Mouse (Mus musculus): ENCODE results near the gene Ube2o. TPM values are rescaled to one million over a fixed set of nuclear protein-coding genes. Genes with fewer than 3 reads are reported as not detected.

The Ube2o gene
- total RNA-seq (2023), result 22.7 TPM

DNA sequence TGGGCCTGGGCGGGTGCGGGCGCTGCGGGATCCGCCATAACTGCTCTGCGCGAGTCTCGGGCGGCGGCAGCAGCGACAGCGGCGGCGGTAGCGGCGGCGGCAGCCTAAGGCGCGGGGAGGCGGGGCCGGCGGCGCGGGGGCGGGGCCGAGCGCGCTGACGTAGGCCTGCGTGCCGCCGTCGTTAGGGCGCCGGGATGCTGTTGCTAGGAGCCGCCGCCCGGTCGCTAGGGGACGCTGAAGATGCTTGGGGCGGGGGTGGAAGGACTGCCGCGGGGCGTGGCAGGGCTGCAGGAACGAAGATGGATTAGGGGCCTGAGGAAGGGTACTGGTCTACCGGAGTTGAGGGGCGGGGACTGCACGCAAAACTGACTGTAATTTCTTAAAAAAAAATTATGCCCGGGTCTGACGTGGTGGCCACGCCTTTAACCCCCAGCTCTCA is at the start of gene Ube2o:
Gene Ube2o, minus strand, starts transcription at position 72 of the 439 bp plus-strand sequence.

GRCm38 (mm10) chr11:116626299-116627071 is 45.2 kb upstream of the Ube2o start, which contains the start of gene Rhbdf2:
Gene Rhbdf2, minus strand, starts transcription at chr11:116627019.

GRCm38 (mm10) chr11:116586310-116586709 is 5.1 kb upstream of the Ube2o start, which contains the start of gene Aanat:
Gene Aanat, plus strand, starts transcription at chr11:116586432.

GRCm38 (mm10) chr11:116530187-116531147 is 50.8 kb downstream of the Ube2o start, which contains the start of gene Sphk1:
Gene Sphk1, plus strand, starts transcription at chr11:116530925.

GRCm38 (mm10) chr11:116493795-116494252 is 87.4 kb downstream of the Ube2o start, which contains the start of gene Prpsap1:
Gene Prpsap1, minus strand, starts transcription at chr11:116494202.

Other genes with a start within 250 kb of the Ube2o start
- gene Foxj1, start 246.0 kb downstream of the Ube2o start, total RNA-seq (2023), result not detected
- 10.5 TPM for gene Rnf157, start 168.4 kb downstream of the Ube2o start, total RNA-seq (2023)
- gene Ubald2, start 147.4 kb downstream of the Ube2o start, total RNA-seq (2023), result 101 TPM
- gene Qrich2, start 115.2 kb downstream of the Ube2o start, total RNA-seq (2023), result not detected
- gene Prpsap1, start 87.2 kb downstream of the Ube2o start, total RNA-seq (2023), result 81.2 TPM
- 0.12 TPM for gene Sphk1, start 50.5 kb downstream of the Ube2o start, total RNA-seq (2023)
- not detected for gene Aanat, start 5.0 kb upstream of the Ube2o start, total RNA-seq (2023)
- gene Rhbdf2, start 45.6 kb upstream of the Ube2o start, total RNA-seq (2023), result 15.6 TPM
- not detected for gene Prcd, start 72.1 kb upstream of the Ube2o start, total RNA-seq (2023)
- not detected for gene Cygb, start 72.9 kb upstream of the Ube2o start, total RNA-seq (2023)
- not detected for gene St6galnac1, start 194.1 kb upstream of the Ube2o start, total RNA-seq (2023)
- not detected for gene Mxra7, start 246.6 kb upstream of the Ube2o start, total RNA-seq (2023)